Mouse (Mus musculus): ENCODE results near the gene B9d1.

- TF ChIP-seq CTCF (IDR thresholded peaks at IDR 0.05) (no peak), EP300 (IDR thresholded peaks at IDR 0.05) (no peak)
These were observed 20.1 kb upstream of the B9d1 start, which contains the start of gene Mfap4 for GRCm38 (mm10) chr11:61484613-61485540.

Data from lung, postnatal 0 days (tissue).